Mouse (Mus musculus) testis, postnatal 10 days (tissue): Measurements from ENCODE around the gene Rsf1.

ENCODE experiments used
- DNase-seq: peaks from one replicate; pipeline ENCODE4 v3.0.0; 2021; ENCODE audit warnings: low spot score

Gene Rsf1

GRCm38 (mm10) chr7:97726080-97726479, 146.4 kb downstream of the Rsf1 start:
- no peak for DNase-seq

DNA sequence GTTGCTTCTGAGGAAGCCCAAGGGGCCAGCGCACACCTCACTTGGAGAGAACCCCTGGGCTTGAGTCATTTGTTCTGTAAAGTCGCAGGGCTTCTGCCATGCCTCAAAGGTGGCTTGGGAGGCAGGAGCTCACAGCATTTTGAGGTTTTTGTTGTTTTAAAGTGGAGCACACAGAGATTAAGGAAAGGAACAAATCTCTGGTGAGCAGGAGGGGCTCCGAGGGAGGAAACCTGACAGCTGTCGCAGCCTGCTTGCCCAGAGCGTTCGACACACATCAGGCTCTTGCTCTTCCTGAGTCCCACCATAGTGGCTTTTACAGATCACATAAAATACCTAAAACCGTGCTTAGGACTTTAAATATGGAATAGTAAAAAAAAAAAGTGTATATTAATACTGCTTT, 147.1 kb downstream of the Rsf1 start:
- DNase-seq = no peak

- no peak for DNase-seq
Observed at GRCm38 (mm10) chr7:97728666-97729614, 149.3 kb downstream of the Rsf1 start.

DNA sequence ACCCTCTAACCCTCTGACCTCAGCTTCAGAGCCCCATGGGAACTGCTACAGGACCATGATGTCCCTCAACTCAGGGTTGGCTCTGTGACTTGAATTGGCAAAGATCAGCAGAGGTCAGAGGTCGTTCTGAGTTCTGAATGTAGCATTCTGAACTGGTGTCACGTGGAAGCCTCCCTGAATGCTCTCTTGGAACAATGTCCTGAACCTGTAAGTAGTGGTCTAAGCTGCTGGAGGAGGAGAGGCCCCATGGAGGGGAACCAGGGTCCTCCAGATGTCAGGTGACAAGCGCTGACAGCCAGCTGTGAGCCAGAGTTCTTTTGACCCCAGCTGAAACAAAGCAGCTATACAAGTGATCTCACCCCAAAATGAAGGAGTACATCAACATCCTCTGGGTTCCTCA, 150.7 kb downstream of the Rsf1 start:
- DNase-seq = no peak

DNA sequence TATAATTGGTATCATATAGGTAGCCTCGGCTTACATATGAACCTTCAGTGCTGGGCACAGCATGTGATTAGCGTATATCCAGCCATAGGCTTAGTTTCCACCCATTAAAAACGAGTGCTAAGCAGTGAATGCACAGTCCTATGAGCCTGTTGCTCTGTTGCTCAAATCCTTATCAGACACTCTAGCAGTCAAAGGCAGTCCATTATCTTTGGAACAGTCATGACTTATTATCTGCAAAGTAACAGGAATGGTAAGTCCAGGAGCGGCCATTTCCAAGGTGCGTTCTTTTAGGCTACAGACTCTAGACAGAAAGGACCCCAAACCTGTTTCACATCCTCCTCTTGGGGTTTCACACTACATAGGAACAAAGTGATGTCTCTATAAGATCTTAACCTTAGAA, 153.9 kb downstream of the Rsf1 start:
- no peak for DNase-seq

- DNase-seq = no peak
Observed at GRCm38 (mm10) chr7:97735021-97735420, 155.3 kb downstream of the Rsf1 start.

DNA sequence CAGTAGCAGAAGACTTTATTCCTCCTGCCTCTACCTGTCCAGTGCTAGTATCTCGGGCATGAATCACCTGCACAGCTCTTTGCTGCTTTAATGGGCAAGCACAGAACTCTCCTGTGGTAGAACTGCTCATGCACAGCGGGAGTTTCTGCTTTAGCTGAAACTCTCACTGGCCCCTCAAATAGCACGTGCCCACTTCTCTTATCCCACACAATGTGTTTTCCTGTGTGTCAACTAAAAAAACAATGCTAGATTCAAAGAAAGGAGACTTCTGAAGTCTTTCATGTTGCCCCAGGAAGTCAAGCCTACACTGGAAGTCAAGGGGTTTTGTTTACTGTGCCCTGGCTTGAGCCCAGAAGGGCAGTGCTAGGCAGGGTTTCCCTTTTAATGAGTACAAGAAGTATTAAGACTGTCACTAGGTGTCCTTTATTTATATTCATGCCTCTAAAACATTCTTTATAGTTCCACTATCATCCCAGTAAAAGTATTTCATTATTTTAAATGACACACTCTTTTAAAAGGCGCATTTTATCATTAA, 156.3 kb downstream of the Rsf1 start:
- no peak for DNase-seq

- no peak for DNase-seq
Observed at GRCm38 (mm10) chr7:97737256-97737637, 157.6 kb downstream of the Rsf1 start.

GRCm38 (mm10) chr7:97737638-97738456, 158.2 kb downstream of the Rsf1 start, which contains the start of gene Aqp11:
TSS of gene Aqp11 (minus strand) at chr7:97738289.
- peak; percentile 89 for DNase-seq

GRCm38 (mm10) chr7:97740948-97741347, 161.3 kb downstream of the Rsf1 start:
- DNase-seq = no peak

- no peak for DNase-seq
Observed at GRCm38 (mm10) chr7:97741756-97742291, 162.1 kb downstream of the Rsf1 start.
